Mouse (Mus musculus): ENCODE measurements around the gene Apoa1. TPM values are rescaled to one million over a fixed set of nuclear protein-coding genes. Genes with fewer than 3 reads are reported as not detected.

Gene Apoa1
- total and polyA plus RNA-seq, 3 experiments = 1.8 to 16.1 TPM; not detected in 1

GRCm38 (mm10) chr9:46235649-46236048, 7.3 kb downstream of the Apoa1 start:
- 0 out of 4 replicates have a peak, but pooled peaks cover 0 to 3% of the 10 kb centered on the region in 2 experiments for H3K4me1 ChIP-seq (ENCODE audit: control insufficient read depth in 1 of 2, insufficient read depth in 2 of 2, low read length in 2 of 2)
- DNase-seq (ENCODE audit: low read depth, low spot score) = no peak
- no peak overlapping the region for H3K9ac ChIP-seq (ENCODE audit: control insufficient read depth, low read depth, low read length, poor library complexity, severe bottlenecking)
- no peak overlapping the region for H3K4me3 ChIP-seq (ENCODE audit: control insufficient read depth in 1 of 2, insufficient read depth in 1 of 2, low read depth in 2 of 2, low read length in 2 of 2)
- no peak for TF ChIP-seq CTCF (IDR thresholded peaks at IDR 0.05 in 2 of 3, conservative IDR thresholded peaks at IDR 0.05 in 1 of 3; ENCODE audit: control insufficient read depth in 1 of 3, insufficient read depth in 1 of 3, low read depth in 2 of 3, low read length in 3 of 3, poor library complexity in 1 of 3, severe bottlenecking in 1 of 3)
- TF ChIP-seq MXI1 (IDR thresholded peaks at IDR 0.05; ENCODE audit: low read depth, low read length) = no peak
- TF ChIP-seq POLR2AphosphoS2 (IDR thresholded peaks at IDR 0.05; ENCODE audit: low read length) = no peak
- no peak for TF ChIP-seq TCF12 (IDR thresholded peaks at IDR 0.05; ENCODE audit: low read depth, low read length)
- TF ChIP-seq RCOR1 (IDR thresholded peaks at IDR 0.05; ENCODE audit: low read depth, low read length) = no peak
- TF ChIP-seq SIN3A (IDR thresholded peaks at IDR 0.05; ENCODE audit: low read length) = no peak
- no peak for TF ChIP-seq USF1 (IDR thresholded peaks at IDR 0.05; ENCODE audit: low read depth, low read length)
- TF ChIP-seq JUND (IDR thresholded peaks at IDR 0.05; ENCODE audit: low read depth, low read length) = no peak
- TF ChIP-seq ZC3H11A (IDR thresholded peaks at IDR 0.05; ENCODE audit: low read depth, low read length) = no peak
- TF ChIP-seq E2F4 (IDR thresholded peaks at IDR 0.05; ENCODE audit: borderline replicate concordance, low read depth, low read length) = no peak
- TF ChIP-seq SMC3 (IDR thresholded peaks at IDR 0.05; ENCODE audit: low read depth, low read length) = no peak
- TF ChIP-seq HCFC1 (IDR thresholded peaks at IDR 0.05; ENCODE audit: low read depth, low read length) = no peak
- no peak for TF ChIP-seq NRF1 (IDR thresholded peaks at IDR 0.05; ENCODE audit: insufficient read depth, low read depth, low read length, poor library complexity, severe bottlenecking)
- no peak for TF ChIP-seq MEF2A (IDR thresholded peaks at IDR 0.05; ENCODE audit: extremely low read depth, insufficient replicate concordance, low read depth, low read length, poor library complexity, severe bottlenecking)
- TF ChIP-seq MYB (IDR thresholded peaks at IDR 0.05; ENCODE audit: low read depth, low read length) = no peak
- no peak for TF ChIP-seq ETS1 (IDR thresholded peaks at IDR 0.05; ENCODE audit: low read depth, low read length)
- no peak for TF ChIP-seq GATA1 (IDR thresholded peaks at IDR 0.05; ENCODE audit: low read depth, low read length)
- TF ChIP-seq MAX (IDR thresholded peaks at IDR 0.05; ENCODE audit: low read length) = no peak
- no peak for TF ChIP-seq NELFE (IDR thresholded peaks at IDR 0.05; ENCODE audit: low read depth, low read length)
- no peak for TF ChIP-seq ELF1 (IDR thresholded peaks at IDR 0.05; ENCODE audit: low read depth, low read length)
- no peak overlapping the region for H3K27ac ChIP-seq (ENCODE audit: control insufficient read depth, low read depth, low read length)
- no peaks in the 10 kb centered on the region for H3K27me3 ChIP-seq (ENCODE audit: control insufficient read depth in 1 of 2, insufficient read depth in 2 of 2, low read length in 2 of 2)
- no peaks in the 10 kb centered on the region for H3K36me3 ChIP-seq (ENCODE audit: control insufficient read depth in 1 of 2, insufficient read depth in 2 of 2, low read length in 2 of 2)
- no peaks in the 10 kb centered on the region for H3K9me3 ChIP-seq (replicated peaks; ENCODE audit: insufficient read depth, low read length)
- no peaks in the 10 kb centered on the region; the same call in 1 of the 2 replicates for H3K79me2 ChIP-seq (ENCODE audit: control insufficient read depth, insufficient read depth, low read length, poor library complexity)

DNA sequence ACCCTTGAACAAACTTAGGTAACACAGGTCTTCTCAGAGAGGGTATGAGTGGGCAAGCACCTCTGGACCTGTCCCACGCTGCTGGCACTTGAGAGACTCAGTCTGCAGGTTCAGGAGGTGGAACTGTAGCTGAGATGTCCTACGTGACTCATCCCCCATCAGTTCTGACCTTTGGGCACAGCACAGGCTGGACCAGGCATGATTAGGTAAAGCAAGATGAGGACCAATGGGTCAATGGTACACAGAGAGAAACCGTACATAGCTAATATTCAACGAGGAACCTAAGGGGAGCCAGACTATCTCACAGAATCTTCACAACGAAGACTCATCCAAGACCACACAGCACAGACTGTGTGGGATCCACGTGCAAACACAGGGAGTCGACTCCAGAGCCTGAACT, 10.5 kb downstream of the Apoa1 start:
- Histone ChIP-seq H3K27me3 (ENCODE audit: control insufficient read depth in 1 of 2, insufficient read depth in 2 of 2, low read length in 2 of 2) (no peaks in the 10 kb centered on the region), H3K4me3 (ENCODE audit: control insufficient read depth in 1 of 2, insufficient read depth in 1 of 2, low read depth in 2 of 2, low read length in 2 of 2) (no peak overlapping the region), H3K9ac (ENCODE audit: control insufficient read depth, low read depth, low read length, poor library complexity, severe bottlenecking) (no peak overlapping the region), H3K79me2 (ENCODE audit: control insufficient read depth, insufficient read depth, low read length, poor library complexity) (no peaks in the 10 kb centered on the region), H3K9me3 (replicated peaks; ENCODE audit: insufficient read depth, low read length) (no peaks in the 10 kb centered on the region), H3K4me1 (ENCODE audit: control insufficient read depth in 1 of 2, insufficient read depth in 2 of 2, low read length in 2 of 2) (no peaks in the 10 kb centered on the region), H3K36me3 (ENCODE audit: control insufficient read depth in 1 of 2, insufficient read depth in 2 of 2, low read length in 2 of 2) (no peaks in the 10 kb centered on the region), H3K27ac (ENCODE audit: control insufficient read depth, low read depth, low read length) (no peak overlapping the region)
- TF ChIP-seq JUND (IDR thresholded peaks at IDR 0.05; ENCODE audit: low read depth, low read length) (no peak), ETS1 (IDR thresholded peaks at IDR 0.05; ENCODE audit: low read depth, low read length) (no peak), USF2 (IDR thresholded peaks at IDR 0.05; ENCODE audit: borderline replicate concordance in 1 of 2, insufficient read depth in 1 of 2, low read depth in 1 of 2, low read length in 2 of 2) (no peak), TAL1 (IDR thresholded peaks at IDR 0.05; ENCODE audit: low read length) (no peak)
- no peak for DNase-seq (ENCODE audit: low read depth, low spot score)
